Mouse (Mus musculus) thymus, postnatal 4 days (tissue): ENCODE measurements around the gene Hist1h2ae.
"Not testable (repeated sequence)": the region's sequence is repeated elsewhere in the genome, so short reads cannot be mapped to it uniquely, and the experiment has no call there.

Experiments
- DNase-seq: peaks from one replicate; pipeline ENCODE4 v3.0.0; 2021

Gene Hist1h2ae

GRCm38 (mm10) chr13:23583387-23584068 is 12.5 kb upstream of the Hist1h2ae start:
- peak; percentile 24 for DNase-seq

GRCm38 (mm10) chr13:23582219-23583056 is 11.4 kb upstream of the Hist1h2ae start:
- peak; percentile 26 for DNase-seq

- DNase-seq: peak; percentile 91
Observed at GRCm38 (mm10) chr13:23581408-23582218, 10.6 kb upstream of the Hist1h2ae start, which contains the start of gene Hist1h4d. Hist1h4d (plus strand) TSS chr13:23581598.

- no peak for DNase-seq
Observed at GRCm38 (mm10) chr13:23577835-23578234, 6.8 kb upstream of the Hist1h2ae start.

GRCm38 (mm10) chr13:23576906-23577639 is 6.1 kb upstream of the Hist1h2ae start:
- DNase-seq: no peak

GRCm38 (mm10) chr13:23576351-23576881 is 5.4 kb upstream of the Hist1h2ae start:
- no peak for DNase-seq

GRCm38 (mm10) chr13:23575864-23576313 is 4.9 kb upstream of the Hist1h2ae start:
- DNase-seq: peak; percentile 41

GRCm38 (mm10) chr13:23575271-23575851 is 4.3 kb upstream of the Hist1h2ae start, which contains the start of gene Hist1h3d:
Hist1h3d (plus strand) TSS chr13:23575763.
- peak; percentile 40 for DNase-seq

GRCm38 (mm10) chr13:23574546-23575170 is 3.6 kb upstream of the Hist1h2ae start:
- not testable (repeated sequence) for DNase-seq

- peak; percentile 85 for DNase-seq
Observed at GRCm38 (mm10) chr13:23573898-23574524, 3.0 kb upstream of the Hist1h2ae start, which contains the start of the genes Hist1h2bf and Hist1h2ad. Hist1h2bf (minus strand) TSS chr13:23574196. Hist1h2ad (plus strand) TSS chr13:23574381.

- peak; percentile 49 for DNase-seq
Observed at GRCm38 (mm10) chr13:23573034-23573897, 2.2 kb upstream of the Hist1h2ae start.

- DNase-seq: no peak
Observed at GRCm38 (mm10) chr13:23572218-23573033, 1.4 kb upstream of the Hist1h2ae start.

GRCm38 (mm10) chr13:23571504-23572217 is 641 bp upstream of the Hist1h2ae start:
- peak; percentile 30 for DNase-seq

- DNase-seq: not testable (repeated sequence)
Observed at GRCm38 (mm10) chr13:23570261-23571021, 579 bp downstream of the Hist1h2ae start.

GRCm38 (mm10) chr13:23564482-23564881 is 6.5 kb downstream of the Hist1h2ae start:
- DNase-seq: no peak

GRCm38 (mm10) chr13:23562699-23563462 is 8.1 kb downstream of the Hist1h2ae start:
- DNase-seq: peak; percentile 41
